Mouse (Mus musculus) embryonic fibroblast, embryonic 13.5 days (primary cell): ENCODE results near the gene Prkcg.

Source experiments
- CTCF ChIP-seq: IDR thresholded peaks from 2 replicates; pipeline ENCODE4 v1.5.1; 2011; ENCODE audit warnings: mild to moderate bottlenecking, control low read depth, low read length, moderate library complexity, borderline replicate concordance; ENCODE audit not compliant: insufficient read depth
- POLR2A ChIP-seq: IDR thresholded peaks from 2 replicates; pipeline ENCODE4 v1.6.1; 2011; ENCODE audit warnings: low read depth, mild to moderate bottlenecking, control low read depth, low read length, moderate library complexity

DNA sequence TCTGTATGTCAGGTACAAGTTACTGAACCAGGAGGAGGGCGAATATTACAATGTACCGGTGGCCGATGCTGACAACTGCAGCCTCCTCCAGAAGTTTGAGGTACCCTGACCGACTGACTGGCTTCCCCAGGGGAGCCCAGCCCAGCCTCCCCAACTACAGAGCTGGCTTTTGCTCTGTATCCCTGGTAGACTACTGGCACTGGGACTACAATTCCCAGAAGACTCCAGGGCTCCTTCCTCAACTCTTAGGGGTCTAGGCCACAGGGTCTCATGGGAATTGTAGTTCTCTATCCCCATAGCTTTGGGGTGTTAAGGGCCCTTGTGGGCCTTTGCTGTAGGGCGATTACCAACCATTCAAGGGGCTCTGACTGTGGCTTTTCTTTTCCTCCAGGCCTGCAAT, 25.1 kb downstream of the Prkcg start:
- TF ChIP-seq POLR2A, result no peak
- TF ChIP-seq CTCF, result no peak
